ENCODE assay signal across 11 mouse cellular contexts in the genomic region with DNA sequence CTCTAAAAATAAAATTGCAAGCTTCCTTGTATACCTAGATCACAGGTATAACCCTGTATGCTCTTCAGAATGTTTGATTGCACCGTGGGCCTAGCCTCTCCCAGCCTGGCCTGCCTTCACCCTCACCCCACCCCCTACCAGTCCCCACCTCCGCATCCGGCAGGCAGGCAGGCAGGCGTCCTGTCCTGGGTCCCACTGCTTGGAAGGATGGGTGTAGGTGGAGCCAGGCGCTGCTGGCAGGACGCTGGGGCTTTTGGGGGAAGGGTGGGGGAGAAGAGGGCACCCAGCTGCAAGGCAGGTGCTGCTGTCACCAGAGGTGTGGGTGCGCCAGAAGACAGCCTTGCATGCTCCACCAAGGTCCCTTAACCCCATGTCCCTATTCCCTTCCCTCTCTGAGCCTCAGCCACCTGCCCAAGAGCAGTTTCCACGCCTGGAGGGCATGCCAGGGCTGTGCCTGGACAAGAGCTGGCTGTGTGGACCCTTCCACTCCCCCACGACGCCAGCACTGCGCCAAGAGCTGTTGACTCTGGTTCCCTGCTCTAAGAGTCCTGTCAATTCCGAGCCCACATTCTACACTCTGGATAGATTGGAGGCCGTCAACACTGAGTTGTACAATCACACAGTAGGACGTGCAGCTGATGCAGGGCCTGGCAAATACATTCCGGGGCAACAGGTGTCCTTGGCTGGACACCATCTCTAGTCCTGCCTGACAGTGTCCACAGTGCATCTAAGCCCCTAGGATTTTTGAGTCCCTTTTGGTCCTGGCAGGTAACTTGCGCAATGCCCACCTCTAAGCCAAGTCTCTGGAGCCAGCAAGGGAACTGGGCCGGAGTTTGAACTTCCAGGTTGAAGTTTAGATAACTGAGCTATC.
DNase-seq lines count a peak whose midpoint lies in the region; ATAC-seq and TF ChIP-seq lines count a peak whose summit lies in the region.
"Had no signal": no experiment of that assay in that cellular context is flagged by ENCODE, and none has a peak within 500 bp of the region (broad histone marks: within the 10 kb centered on the region; RNA-seq: fewer than 3 reads in every experiment).

No protein-coding gene starts in this region.

- H3K4me2 ChIP-seq in forebrain, embryonic 14.5 days (ENCODE audit: low read length), result no peak overlapping the region
- no peak overlapping the region for H3K4me2 ChIP-seq in forebrain, postnatal 0 days (ENCODE audit: low read depth)
- H3K4me2 ChIP-seq in liver, embryonic 12.5 days, result no peak overlapping the region
- H3K4me2 ChIP-seq in liver, postnatal 0 days (ENCODE audit: low read depth, low read length), result no peak overlapping the region
- H3K4me2 ChIP-seq: kidney, embryonic 15.5 days had no signal

- H3K27me3 ChIP-seq in forebrain, embryonic 14.5 days (replicated peaks; ENCODE audit: control insufficient read depth, insufficient read depth, low read length), result no peaks in the 10 kb centered on the region
- H3K27me3 ChIP-seq in forebrain, postnatal 0 days (ENCODE audit: insufficient read depth, low read length), result no peaks in the 10 kb centered on the region
- H3K27me3 ChIP-seq in liver, embryonic 12.5 days (replicated peaks), result peaks cover 6% of the 10 kb centered on the region; the same call in 1 of the 2 replicates
- no peaks in the 10 kb centered on the region for H3K27me3 ChIP-seq in liver, postnatal 0 days (ENCODE audit: insufficient read depth, low read length)
- H3K27me3 ChIP-seq: kidney, embryonic 15.5 days had no signal

- no peak overlapping the region for H3K27ac ChIP-seq in forebrain, embryonic 14.5 days (ENCODE audit: low read depth, low read length)
- no peak overlapping the region for H3K27ac ChIP-seq in forebrain, postnatal 0 days (ENCODE audit: low read depth, low read length)
- no peak overlapping the region for H3K27ac ChIP-seq in liver, embryonic 12.5 days
- H3K27ac ChIP-seq in liver, postnatal 0 days (ENCODE audit: low read depth), result no peak overlapping the region
- H3K27ac ChIP-seq: kidney, embryonic 15.5 days; liver, embryonic 14.5 days had no signal

- H3K9me3 ChIP-seq in forebrain, embryonic 14.5 days (replicated peaks; ENCODE audit: control insufficient read depth, low read length), result no peaks in the 10 kb centered on the region
- no peaks in the 10 kb centered on the region for H3K9me3 ChIP-seq in forebrain, postnatal 0 days (ENCODE audit: low read length)
- H3K9me3 ChIP-seq in liver, embryonic 12.5 days (replicated peaks), result no peaks in the 10 kb centered on the region
- H3K9me3 ChIP-seq in liver, postnatal 0 days (ENCODE audit: low read length), result no peaks in the 10 kb centered on the region
- H3K9me3 ChIP-seq: kidney, embryonic 15.5 days had no signal

- ATAC-seq in forebrain, embryonic 14.5 days, result 0 out of 2 replicates have a peak, but pooled peaks have one; percentile 5
- no peak for ATAC-seq in forebrain, postnatal 0 days
- 0 out of 2 replicates have a peak, but pooled peaks have one; percentile 27 for ATAC-seq in liver, embryonic 12.5 days
- ATAC-seq in liver, postnatal 0 days, result no peak

- TF ChIP-seq CTCF in forebrain, postnatal 0 days (IDR thresholded peaks at IDR 0.05; ENCODE audit: low read depth), result no peak
- no peak for TF ChIP-seq CTCF in liver, postnatal 0 days (IDR thresholded peaks at IDR 0.05; ENCODE audit: low read depth)

- intact Hi-C loops in left cerebral cortex, postnatal 25 days (cut with DNase I), result no loop called here

- no peak overlapping the region for H3K4me3 ChIP-seq in forebrain, embryonic 14.5 days (ENCODE audit: low read depth, low read length)
- H3K4me3 ChIP-seq in forebrain, postnatal 0 days (ENCODE audit: low read depth, low read length), result no peak overlapping the region
- H3K4me3 ChIP-seq in liver, embryonic 12.5 days, result no peak overlapping the region
- H3K4me3 ChIP-seq in liver, postnatal 0 days (ENCODE audit: low read depth, low read length), result no peak overlapping the region
- H3K4me3 ChIP-seq: kidney, embryonic 15.5 days had no signal

- TF ChIP-seq EP300 in liver, postnatal 0 days (IDR thresholded peaks at IDR 0.05; ENCODE audit: low read depth), result no peak

- no peak for DNase-seq in forebrain, embryonic 14.5 days (ENCODE audit: low spot score)
- DNase-seq in forebrain, postnatal 0 days, result no peak
- no peak for DNase-seq in liver, postnatal 0 days
- DNase-seq in CD8-positive naive resting alpha-beta T cell, adult 2 months (ENCODE audit: low read depth in 2 of 2, low spot score in 2 of 2), result peak; percentile 13 to 36
- DNase-seq in thymus, adult 18-20 months, result peak; percentile 78 to 83
- DNase-seq in left cerebral cortex, postnatal 25 days (ENCODE audit: low spot score in 2 of 2), result no peak
- DNase-seq in ovary, postnatal 36 days (ENCODE audit: low spot score), result no peak
- DNase-seq: adrenal gland, adult 8-10 months had no signal

- no peak overlapping the region for H3K9ac ChIP-seq in forebrain, embryonic 14.5 days (ENCODE audit: low read length)
- H3K9ac ChIP-seq in forebrain, postnatal 0 days, result no peak overlapping the region
- H3K9ac ChIP-seq in liver, embryonic 12.5 days, result no peak overlapping the region
- no peak overlapping the region for H3K9ac ChIP-seq in liver, postnatal 0 days (replicated peaks)
- H3K9ac ChIP-seq: kidney, embryonic 15.5 days; liver, embryonic 14.5 days had no signal

- H3K4me1 ChIP-seq in forebrain, embryonic 14.5 days (ENCODE audit: control insufficient read depth, insufficient read depth, low read length), result no peaks in the 10 kb centered on the region
- H3K4me1 ChIP-seq in forebrain, postnatal 0 days (ENCODE audit: insufficient read depth), result peaks cover 5% of the 10 kb centered on the region; the same call in 1 of the 2 replicates
- H3K4me1 ChIP-seq in liver, embryonic 12.5 days, result peaks cover 16% of the 10 kb centered on the region
- H3K4me1 ChIP-seq in liver, postnatal 0 days (ENCODE audit: insufficient read depth), result peaks cover 12% of the 10 kb centered on the region

- no peaks in the 10 kb centered on the region for H3K36me3 ChIP-seq in forebrain, embryonic 14.5 days (ENCODE audit: control insufficient read depth, insufficient read depth, low read length)
- H3K36me3 ChIP-seq in forebrain, postnatal 0 days (ENCODE audit: insufficient read depth), result no peaks in the 10 kb centered on the region
- no peaks in the 10 kb centered on the region for H3K36me3 ChIP-seq in liver, embryonic 12.5 days
- H3K36me3 ChIP-seq in liver, postnatal 0 days (replicated peaks; ENCODE audit: insufficient read depth, low read length), result no peaks in the 10 kb centered on the region
- H3K36me3 ChIP-seq: kidney, embryonic 15.5 days had no signal

- 71% methylated on average over 17 of the region's 17 CpGs for WGBS in forebrain, embryonic 14.5 days
- WGBS in forebrain, postnatal 0 days, result 73% methylated on average over 17 of the region's 17 CpGs
- WGBS in liver, embryonic 12.5 days (ENCODE audit: insufficient replicate concordance), result 57% methylated on average over 17 of the region's 17 CpGs
- 66% methylated on average over 17 of the region's 17 CpGs for WGBS in liver, postnatal 0 days (ENCODE audit: insufficient replicate concordance)

Comparison
In these comparisons a context has a peak if more than half of its experiments do, and no peak if none do; other contexts are left out.
1. ATAC-seq: peak in forebrain, embryonic 14.5 days (single experiment) and liver, embryonic 12.5 days (single experiment); none in forebrain, postnatal 0 days (single experiment) and liver, postnatal 0 days (single experiment).
2. DNase-seq: peak in CD8-positive naive resting alpha-beta T cell, adult 2 months (2 of 2) and thymus, adult 18-20 months (2 of 2); none in forebrain, embryonic 14.5 days (single experiment), forebrain, postnatal 0 days (single experiment), liver, postnatal 0 days (single experiment), left cerebral cortex, postnatal 25 days (0 of 2) and ovary, postnatal 36 days (single experiment).